Mouse (Mus musculus) CD4-positive, CD25-positive, alpha-beta regulatory T cell, adult 2 months (primary cell): Measurements from ENCODE around the gene Cyp26a1.
A peak's percentile ranks its signal among the peaks of the same experiment; 100 is the strongest.

Source experiments
- DNase-seq: peaks from one replicate; pipeline ENCODE4 v3.0.0-alpha.2; 2012; ENCODE audit warnings: low read depth, low spot score

Gene Cyp26a1

DNA sequence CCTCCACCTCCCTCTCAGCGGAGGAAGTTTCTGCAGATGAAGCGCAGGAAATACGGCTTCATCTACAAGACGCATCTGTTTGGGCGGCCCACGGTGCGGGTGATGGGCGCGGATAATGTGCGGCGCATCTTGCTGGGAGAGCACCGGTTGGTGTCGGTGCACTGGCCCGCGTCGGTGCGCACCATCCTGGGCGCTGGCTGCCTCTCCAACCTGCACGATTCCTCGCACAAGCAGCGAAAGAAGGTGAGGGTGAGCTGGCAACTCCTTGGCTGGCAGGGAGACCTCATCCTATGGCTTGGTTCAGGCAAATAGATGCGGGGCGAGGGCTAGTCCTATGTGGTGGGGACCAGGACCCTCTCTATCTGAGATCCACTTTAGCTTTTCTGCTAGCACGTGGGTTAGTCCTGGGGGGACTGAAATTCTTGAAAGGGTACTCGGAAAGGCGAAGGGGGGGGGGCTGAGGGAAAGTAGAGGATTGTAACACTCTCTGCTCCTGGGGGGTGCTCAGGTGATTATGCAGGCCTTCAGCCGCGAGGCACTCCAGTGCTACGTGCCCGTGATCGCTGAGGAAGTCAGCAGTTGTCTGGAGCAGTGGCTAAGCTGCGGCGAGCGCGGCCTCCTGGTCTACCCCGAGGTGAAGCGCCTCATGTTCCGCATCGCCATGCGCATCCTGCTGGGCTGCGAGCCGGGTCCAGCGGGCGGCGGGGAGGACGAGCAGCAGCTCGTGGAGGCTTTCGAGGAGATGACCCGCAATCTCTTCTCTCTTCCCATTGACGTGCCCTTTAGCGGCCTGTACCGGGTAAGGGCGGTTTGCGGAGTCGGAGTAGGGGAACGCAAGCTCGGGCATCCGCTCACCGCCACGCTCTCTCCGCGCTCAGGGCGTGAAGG lies 919 bp downstream of the Cyp26a1 start:
- no peak for DNase-seq

GRCm38 (mm10) chr19:37699711-37700110 lies 2.1 kb downstream of the Cyp26a1 start:
- no peak for DNase-seq

DNA sequence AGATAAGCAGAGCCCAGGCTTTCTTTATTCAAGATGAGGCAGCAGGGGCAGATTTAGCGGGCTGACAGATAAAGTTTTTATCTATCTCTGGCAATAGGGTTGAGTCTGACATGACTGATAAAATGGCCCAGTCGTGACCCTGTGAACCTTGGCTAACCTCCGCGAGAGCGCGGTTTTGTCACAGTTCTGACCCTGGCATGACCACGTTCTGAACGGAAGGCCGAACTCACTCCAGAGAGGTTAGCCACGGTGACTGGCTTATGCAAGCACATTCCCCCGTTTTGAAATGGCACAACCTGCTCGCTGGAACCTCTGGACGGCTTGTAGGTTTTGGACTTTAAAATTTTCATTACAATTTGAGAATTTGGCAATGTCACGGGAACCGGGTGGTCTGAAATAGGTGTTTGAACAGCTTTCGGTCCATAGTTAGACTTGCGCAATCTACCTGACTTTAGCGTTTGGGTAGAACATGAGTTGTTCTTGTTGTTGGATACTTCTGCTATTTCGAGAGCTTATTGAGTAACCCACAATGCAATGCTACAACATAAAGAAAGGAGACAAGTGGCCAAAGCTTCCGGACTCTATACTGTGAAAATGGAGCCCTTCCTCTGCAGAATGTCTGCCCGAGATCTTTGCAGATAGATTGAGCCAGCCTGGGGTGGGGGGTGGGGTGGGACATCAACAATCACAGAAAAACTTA lies 4.9 kb downstream of the Cyp26a1 start:
- no peak for DNase-seq

DNA sequence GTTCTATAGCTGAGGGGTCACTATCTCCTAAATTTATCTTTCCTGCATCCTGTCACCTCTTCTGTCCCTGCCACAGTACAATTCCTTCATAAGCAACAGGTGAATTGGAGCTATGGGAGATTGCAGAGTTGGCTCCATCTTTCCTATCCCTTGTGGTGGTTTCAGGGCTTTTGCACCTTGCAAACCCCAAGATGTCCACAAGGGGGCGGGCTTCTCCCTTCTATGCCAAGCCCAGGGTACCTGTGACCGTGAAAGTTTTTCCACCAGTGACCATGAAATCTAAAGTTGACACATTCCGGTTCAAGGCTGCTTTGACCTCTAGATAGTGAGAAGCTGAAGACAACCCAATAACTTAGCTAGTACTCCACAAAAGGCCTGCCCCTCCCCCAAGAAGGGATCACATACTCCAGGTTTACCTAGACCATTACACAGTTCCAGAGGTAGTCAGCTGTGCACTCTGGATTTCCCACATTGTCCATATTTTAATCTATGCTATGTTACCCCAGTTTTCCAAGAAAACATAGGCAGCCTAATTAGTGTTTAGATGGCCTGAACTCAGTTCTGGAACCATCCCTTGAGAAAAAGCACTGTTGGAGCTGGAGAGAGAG lies 6.4 kb downstream of the Cyp26a1 start:
- DNase-seq = peak; percentile 60

DNA sequence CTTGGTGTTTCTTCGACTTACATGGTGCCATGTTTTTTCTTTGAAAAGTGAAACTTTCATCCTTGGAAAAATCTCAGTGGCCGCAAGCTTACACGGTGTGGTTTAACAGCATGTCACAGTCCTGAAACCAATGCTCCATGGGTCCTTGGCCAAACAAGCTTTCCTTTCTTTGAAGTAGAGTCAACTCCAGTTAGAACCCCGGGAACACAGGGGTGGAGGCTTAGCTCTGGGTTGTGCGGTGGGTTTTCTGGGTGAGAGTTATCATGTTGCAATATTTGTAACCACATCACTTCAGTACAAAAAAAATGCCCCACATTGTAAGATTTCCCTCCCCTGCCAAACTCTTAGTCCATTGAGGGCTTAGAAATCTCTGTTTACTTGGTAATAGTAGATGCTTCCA lies 8.1 kb downstream of the Cyp26a1 start:
- DNase-seq = no peak

- no peak for DNase-seq
These were observed 17.1 kb downstream of the Cyp26a1 start for GRCm38 (mm10) chr19:37714681-37715080.

GRCm38 (mm10) chr19:37715980-37716379 lies 18.4 kb downstream of the Cyp26a1 start:
- DNase-seq = no peak

DNA sequence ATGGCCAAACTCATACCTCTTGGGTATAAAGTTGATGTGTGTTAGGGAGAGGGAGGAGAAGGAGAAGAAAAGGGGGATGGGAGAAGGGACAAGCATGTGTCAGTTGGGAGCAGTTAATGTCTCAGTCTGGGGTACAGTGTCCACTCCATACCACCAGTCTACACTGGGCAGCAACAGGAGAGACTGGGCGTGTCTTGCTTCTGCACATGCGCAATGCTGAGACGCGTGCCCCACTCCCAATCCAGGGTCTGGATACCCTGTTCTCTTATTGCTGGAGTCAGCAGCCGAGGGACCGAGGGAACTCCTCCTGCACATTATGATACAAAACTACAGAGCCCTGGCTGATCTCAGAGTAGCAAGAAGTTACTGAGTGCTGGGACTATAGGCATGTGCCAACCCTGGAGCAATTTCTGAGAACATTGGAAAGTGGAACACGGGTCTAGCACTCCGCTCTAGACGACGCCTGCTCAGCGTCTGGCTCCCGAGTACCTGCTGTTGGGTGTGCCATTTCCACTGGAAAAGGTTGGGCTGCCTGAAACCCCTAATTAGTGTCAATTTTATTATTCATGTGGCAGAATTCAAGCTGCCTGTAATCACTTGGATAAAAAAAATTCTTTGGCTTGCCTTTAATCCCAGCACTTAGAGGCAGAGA lies 19.1 kb downstream of the Cyp26a1 start:
- DNase-seq = no peak

DNA sequence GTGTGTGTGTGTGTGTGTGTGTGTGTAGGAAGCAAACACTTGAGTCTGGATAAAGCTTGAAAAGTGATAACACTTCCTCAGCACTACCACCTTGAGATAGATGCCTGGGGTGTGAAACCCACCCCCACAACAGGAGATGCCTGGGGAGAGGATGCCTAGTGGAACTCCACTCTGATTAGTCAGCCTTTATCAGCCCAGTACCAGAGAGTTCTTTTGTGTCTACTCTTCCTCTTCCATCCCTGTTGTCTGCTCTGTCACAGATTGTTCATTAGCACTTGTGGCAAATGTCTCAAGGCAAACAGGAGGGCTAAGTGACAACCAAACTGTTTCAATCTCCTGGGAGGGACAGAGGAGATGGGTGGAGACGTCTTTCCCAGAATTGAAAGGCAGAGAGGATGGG lies 21.6 kb downstream of the Cyp26a1 start:
- no peak for DNase-seq

- DNase-seq = no peak
These were observed 27.0 kb downstream of the Cyp26a1 start for GRCm38 (mm10) chr19:37724591-37724990.

GRCm38 (mm10) chr19:37726585-37726984 lies 29.0 kb downstream of the Cyp26a1 start:
- DNase-seq = no peak

- no peak for DNase-seq
These were observed 29.8 kb downstream of the Cyp26a1 start for GRCm38 (mm10) chr19:37727366-37727765.

- DNase-seq = no peak
These were observed 37.8 kb downstream of the Cyp26a1 start for GRCm38 (mm10) chr19:37735426-37735825.

GRCm38 (mm10) chr19:37738575-37738974 lies 41.0 kb downstream of the Cyp26a1 start:
- no peak for DNase-seq

DNA sequence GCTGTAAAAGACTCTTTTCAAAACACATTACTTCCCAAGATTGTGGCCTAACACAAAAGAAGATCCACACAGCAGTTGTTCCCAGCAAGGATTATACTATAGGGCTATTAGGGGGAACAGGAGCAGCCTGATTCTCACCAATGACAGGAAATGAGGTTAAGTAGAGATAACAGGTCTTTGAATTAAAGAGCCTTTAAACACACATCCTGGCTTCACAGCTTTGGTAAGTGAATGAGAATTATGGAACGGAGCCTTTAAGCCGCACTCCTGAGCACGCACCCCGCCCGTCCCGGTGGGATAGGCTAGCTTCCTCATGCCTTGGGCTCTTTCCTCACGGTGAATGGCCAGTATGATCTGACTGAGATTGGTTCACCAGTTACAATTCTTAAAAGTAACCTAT lies 42.4 kb downstream of the Cyp26a1 start:
- no peak for DNase-seq
